Mouse (Mus musculus) thymus, postnatal 0 days (tissue): ENCODE measurements around the gene Epha8. TPM values are rescaled to one million over a fixed set of nuclear protein-coding genes. Genes with fewer than 3 reads are reported as not detected.
A peak's percentile ranks its signal among the peaks of the same experiment; 100 is the strongest.

ENCODE experiments used
- DNase-seq: peaks from one replicate; pipeline ENCODE4 v3.0.0-alpha.2; 2015; ENCODE audit warnings: low spot score
- polyA plus RNA-seq: library from polyadenylated mRNA; unstranded; fragments of >200 nt; fragmentation: Nextera tagmentation; extraction: Ambion mirVana; gene quantifications from 2 replicates; pipeline ENCODE4 v1.2.1, GENCODE M21; 2015

Epha8 gene
- polyA plus RNA-seq, 1 experiment from 2014 or later = 0.08 TPM

DNA sequence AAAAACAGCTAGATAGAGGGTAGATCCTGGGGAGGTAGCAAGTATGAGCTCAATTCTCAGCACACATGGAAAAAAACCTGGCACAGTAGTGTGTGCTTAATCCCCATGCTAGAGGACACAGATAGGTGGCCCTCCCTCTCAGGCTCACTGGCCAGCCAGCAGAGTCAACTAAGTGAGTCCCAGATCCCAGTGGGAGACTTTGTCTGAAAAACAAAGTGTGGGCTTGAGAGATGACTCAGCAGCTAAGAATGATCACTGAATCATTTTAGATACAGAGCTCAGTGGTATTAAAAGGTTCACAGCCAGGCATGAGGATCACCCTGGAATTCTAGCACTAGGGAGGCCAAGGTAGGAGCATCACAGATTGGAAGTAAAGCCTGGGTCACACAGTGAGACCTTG lies 48.8 kb downstream of the Epha8 start:
- no peak for DNase-seq

DNA sequence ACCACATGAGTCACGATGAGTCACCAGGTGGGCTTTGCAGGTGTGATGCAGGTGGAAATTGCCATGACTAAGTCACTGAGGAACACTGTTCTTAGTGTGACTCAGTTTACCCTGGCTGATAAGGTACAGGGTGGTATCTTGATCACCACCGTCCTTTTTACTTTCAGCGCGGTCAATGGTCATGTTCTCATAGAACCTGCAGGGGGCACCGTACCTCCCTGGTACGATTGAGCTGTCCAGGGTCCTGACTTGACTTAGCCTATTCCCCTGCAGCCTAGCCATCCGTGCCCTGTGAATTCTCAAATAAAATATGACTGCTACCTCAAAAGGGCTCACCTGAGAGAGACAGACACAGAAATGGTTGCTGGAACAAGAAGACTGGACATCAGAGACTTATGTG lies 49.6 kb downstream of the Epha8 start:
- peak; percentile 66 for DNase-seq

DNA sequence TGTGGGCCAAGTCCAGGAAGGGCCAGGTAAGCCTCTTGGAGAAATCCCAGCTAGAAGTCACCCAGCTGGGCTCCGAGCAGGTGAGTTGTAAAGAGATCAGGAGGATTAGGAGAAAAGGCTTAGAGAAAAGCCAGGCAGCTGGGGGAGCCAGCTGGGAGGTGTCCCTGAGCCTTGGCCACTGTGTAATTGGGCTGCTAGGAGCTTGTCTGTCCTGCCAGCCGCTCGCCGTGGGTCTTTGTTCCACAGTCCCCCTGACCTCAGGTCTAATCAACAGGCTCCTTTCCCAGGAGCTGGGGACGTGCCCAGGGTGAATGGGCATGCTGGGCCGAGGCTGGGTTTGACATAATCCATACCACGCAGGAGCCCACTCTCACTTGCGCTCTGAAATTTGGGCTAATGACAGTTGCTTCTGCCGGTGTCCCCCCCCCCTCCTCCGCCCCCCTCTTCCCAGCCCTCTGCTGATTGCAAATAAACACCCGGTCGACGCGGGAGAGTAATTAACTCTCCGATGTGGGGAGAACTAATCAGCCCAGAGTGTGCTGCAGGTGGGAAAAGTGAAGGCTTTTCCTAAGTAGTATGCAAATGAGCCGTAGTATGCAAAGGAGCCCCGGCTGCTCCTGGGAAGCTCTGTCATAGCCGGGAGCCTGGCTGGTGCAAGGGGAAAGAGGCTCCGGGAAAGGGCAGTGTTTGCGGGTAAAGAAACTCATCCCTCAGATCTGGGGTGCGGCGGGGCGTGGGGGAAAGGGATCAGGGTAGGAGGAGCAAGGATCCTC lies 51.7 kb downstream of the Epha8 start:
- no peak for DNase-seq

DNA sequence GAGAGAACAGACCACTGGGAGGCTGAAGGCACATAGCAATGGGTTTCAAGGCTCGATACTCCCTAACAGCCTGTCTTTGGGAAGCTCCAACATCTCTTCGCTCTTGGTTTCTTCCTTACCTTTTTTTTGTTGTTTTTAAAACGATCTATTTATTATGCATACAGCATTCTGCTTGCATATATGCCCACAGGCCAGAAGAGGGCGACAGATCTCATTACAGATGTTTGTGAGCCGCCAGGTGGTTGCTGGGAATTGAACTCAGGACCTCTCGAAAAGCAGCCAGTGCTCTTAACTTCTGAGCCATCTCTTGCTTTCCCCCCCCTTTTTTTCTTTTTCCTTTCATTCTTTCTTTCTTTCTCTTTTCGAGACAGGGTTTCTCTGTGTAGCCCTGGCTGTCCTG lies 57.5 kb downstream of the Epha8 start:
- DNase-seq = no peak

DNA sequence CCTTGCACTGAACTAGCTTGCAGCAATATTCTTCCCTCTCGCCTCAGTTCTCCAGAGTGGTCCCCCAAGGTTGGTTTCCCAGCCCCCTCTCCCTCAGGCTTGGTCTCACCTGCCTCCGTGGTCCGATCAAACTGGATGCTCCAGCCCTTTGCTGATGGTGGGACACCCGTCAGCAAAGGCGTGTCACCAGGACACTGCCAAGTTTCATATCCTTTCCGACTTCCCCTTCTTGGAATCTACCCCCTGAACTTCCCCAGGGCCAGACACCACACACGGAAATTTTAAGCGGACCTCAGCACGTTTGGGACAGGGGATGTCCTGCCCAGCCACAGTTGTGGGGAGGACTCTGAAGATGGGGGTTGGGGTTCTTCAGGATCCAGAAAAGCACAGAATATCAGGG lies 58.0 kb downstream of the Epha8 start, which contains the start of gene C1qa:
C1qa (minus strand) TSS at position 167 of the 400 bp plus-strand sequence.
- DNase-seq = no peak

DNA sequence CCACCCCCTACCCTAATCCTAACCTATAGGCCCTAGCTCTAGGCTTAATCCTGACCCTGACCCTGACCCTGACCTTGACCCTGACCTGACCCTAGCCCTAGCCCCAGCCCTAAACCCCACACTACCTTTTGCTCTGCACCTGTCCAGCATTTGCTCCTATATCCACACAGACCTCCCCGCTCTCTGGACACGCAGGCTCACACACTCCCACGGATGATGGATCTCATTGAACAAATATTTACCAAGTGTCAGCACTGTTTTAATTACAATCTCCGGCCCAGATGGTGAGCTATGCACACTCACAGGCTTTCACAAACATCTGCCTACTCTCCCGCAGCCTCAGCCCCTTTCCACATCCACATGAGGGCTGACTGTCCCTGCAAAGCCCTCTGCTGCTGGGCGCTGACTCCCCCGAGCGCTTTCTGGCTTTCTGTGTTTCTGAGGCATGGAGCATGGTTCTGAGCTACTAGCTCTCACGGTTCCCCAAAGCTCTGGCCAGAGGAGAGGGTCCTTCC lies 58.5 kb downstream of the Epha8 start:
- DNase-seq = no peak

DNA sequence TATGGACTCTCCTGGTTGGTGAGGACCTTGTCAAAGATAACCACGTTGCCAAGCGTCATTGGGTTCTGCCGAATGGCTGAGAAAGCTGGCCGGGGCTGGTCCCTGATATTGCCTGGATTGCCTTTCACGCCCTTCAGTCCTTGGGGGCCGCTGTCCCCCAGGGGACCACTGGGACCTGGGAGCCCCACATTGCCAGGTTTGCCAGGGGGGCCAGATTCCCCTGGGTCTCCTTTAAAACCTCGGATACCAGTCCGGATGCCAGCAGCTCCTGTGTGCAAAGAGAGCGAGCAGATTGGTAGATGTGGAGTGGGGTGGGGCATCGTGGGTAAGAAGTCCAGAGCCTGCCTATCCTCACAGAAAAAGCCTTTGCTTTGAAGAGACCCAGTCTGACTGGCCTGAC lies 60.2 kb downstream of the Epha8 start:
- no peak for DNase-seq

DNA sequence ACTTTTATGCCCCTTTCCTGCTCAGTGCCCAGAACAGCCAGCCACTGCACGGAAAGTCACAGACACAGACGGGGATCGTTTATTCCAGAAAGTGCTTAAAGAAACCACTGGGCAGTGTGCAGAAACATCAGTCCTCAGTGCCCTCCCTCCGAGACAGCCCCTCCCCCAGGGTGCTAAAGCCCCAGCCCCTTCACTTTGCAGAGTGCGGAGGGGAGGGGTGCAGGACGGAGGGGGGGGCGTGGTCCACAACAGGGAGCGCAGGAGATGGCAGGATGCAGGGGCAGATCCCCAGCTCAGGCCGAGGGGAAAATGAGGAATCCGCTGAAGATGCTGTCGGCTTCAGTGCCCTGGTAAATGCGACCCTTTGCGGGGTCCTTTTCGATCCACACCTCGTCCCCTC lies 60.8 kb downstream of the Epha8 start:
- no peak for DNase-seq

DNA sequence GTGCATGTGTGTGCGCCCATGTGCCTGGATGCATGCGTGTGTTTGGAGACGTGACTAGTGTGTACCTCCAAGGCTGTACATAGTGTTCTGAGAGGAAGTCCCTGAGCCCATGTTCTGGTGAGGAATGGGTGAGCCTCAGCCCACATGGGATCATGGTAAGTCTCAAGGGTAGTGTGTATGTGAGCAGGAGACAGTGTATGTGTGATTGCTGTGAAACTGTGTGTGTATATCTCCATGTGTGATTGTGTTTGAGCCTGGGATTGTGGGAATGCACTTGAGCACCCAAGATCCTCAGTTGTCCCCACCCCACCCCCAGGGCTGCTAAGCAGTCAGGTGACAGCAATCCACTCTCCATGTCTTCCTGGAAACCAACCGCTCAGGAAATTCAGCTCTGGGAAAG lies 61.8 kb downstream of the Epha8 start:
- no peak for DNase-seq

DNA sequence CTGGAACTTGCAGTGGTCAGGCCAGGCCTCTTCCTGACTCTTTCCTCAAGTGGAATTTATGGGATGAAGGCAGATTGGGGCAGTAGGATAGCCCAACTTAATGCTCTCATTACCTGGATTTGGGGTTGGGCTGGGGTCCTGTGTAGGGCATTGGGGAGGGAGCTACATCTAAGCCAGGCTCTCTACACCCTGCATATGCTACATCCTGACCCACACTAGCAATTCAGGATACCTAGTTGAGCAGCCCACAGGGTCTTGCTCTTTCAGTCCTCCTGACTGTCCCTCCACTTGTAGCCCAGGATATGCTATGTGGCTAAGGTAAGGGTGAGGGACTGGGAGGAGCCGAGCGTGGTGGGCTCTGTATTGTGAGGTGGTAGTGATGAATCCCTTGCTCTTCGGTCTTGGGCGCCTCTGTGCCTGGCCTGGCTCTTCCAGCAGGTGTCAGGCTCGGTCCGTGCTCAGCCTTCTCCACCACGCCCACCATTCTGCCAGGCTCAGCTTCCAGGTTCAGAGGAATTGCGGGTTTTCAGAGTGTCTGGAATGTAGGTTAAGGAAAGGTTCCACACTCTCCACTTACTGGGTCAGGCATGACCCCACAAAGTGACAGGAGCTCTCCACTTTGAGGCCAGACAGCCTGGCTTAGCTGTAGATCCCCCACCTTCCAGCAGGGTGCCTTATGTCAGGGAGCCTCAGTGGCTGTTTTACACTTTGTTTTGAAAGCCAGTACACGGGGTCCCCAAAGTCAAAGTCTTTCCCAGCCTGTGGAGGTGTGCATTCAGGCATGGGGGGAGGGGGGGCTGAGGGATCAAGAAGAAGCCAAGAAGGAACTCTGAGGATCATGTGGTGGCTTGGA lies 62.7 kb downstream of the Epha8 start:
- no peak for DNase-seq

DNA sequence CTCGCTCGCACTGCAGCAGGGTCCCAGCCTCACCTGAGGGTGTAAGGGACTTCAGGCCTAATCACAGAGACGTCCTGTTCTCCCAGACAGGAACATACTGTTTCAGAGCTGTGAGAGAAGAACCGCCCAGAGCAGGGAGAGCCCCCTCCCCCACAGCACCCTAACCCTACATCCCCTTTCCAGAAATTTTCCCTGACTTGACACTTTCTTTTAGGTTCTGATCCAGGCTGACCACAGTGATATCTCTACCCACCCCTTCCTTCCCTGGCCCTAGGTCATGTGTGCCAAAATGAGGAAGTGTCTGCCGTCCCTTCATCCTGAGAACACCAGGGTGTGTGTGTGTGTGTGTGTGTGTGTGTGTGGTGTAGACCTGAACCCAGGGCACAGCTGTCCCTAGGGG lies 63.8 kb downstream of the Epha8 start, which contains the start of gene C1qc:
C1qc (minus strand) TSS at position 255 of the 400 bp plus-strand sequence.
- no peak for DNase-seq

DNA sequence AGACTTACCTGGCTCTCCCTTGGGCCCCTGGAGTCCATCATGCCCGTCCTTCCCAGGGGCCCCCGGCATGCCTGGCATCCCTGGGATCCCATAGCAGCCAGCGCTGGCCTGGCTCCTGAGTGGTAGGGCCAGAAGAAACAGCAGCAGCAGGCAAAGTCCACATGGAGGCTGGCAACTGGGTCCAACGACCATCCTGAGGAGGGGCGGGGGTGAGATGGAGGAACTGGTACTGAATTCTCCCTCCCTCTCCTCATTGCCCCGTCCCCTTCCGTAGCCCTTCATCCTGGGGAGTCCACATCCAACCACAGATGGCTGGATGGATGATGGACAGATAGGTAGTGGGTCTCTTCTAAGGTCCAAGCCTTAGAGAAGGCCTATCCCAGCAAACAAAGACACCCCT lies 64.2 kb downstream of the Epha8 start:
- no peak for DNase-seq

DNA sequence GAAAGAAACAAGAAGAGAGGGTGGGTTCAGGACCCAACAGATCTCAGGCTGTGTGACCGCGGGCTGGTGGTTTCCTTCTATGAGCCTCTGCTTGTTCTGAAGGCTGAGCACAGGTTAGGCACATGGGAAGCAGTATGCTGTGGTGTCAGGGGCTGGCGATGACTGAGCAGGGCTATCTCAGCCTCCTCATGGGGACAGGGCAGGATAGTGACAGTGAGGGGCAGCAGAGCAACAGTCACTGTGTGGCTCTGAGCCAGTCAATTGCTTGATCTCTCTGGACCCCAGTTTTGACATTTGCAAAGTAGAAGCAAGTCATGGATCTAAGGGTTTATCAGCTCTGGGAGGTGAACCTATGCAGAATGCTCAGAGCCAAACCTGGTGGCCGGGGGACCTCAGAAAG lies 65.5 kb downstream of the Epha8 start:
- DNase-seq = no peak

DNA sequence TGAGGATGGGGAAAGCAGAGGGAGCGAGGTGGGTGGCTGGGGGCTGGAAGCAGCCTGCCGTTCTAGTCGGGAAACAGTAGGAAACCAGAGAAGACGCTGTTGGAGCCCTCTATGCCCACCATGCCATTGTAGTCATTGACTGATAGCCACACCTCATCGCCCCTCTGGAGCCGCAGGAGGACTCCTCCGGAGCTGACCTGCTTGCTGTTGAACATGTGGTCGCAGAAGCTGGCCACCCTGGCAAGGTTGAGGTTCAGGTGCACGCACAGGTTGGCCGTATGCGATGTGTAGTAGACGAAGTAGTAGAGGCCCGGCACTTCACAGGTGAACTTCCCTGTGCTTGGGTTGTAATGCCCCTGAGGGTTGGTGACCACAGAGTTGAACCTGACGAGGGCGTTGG lies 66.6 kb downstream of the Epha8 start:
- no peak for DNase-seq

DNA sequence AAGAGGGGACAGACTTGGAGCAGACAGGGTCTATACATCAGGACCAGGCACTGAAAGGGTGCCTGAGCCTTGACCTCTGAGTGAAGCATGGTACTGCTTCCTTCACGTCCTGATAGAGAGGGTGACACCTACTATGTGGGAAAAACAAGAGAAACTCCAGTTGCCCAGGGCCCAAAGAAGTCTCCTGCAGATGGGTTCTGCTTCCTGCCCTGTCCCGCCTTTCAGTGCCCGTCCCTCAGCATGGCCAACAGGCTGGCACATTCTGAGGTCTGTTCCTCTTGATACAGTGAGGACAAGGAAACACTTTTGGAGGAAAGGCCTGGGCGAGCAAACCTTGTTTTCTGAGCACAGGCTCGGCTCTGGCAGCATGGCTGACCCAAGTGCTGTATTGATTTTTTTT lies 68.9 kb downstream of the Epha8 start:
- no peak for DNase-seq

DNA sequence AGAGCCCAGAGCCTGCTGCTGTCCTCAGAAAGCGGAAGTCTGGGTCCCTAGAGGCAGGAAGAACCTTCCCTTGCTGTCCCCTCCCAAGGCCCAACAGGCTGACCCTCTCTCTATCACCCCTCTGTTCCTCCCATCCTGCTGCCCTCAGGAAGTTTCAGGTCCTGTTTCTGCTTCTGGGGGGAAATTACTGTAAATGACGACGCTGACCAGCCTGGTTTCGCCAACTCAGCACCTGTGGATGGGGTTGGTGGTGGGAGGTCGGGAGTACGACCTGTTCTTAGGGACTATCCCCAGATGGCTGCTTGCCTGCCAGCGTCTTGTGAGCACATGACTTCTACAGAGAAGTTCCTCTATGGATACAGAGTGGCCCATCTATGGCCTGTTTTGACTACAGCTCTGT lies 70.5 kb downstream of the Epha8 start, which contains the start of gene C1qb:
C1qb (minus strand) TSS at position 87 of the 400 bp plus-strand sequence.
- no peak for DNase-seq

Other genes with a start within 250 kb of the Epha8 start
- 2.6 and 3.3 TPM in 2 replicates for gene Ephb2, start 120.8 kb downstream of the Epha8 start, polyA plus RNA-seq
- gene C1qb, start 70.6 kb downstream of the Epha8 start, polyA plus RNA-seq = 124 and 132 TPM in 2 replicates
- 75.3 and 77.9 TPM in 2 replicates for gene C1qc, start 63.8 kb downstream of the Epha8 start, polyA plus RNA-seq
- 98.7 and 110 TPM in 2 replicates for gene C1qa, start 58.0 kb downstream of the Epha8 start, polyA plus RNA-seq
- 2.8 and 3.0 TPM in 2 replicates for gene Zbtb40, start 92.0 kb upstream of the Epha8 start, polyA plus RNA-seq